Mouse (Mus musculus) midbrain, embryonic 15.5 days (tissue): ENCODE results near the gene Slfn2. TPM values are rescaled to one million over a fixed set of nuclear protein-coding genes. Genes with fewer than 3 reads are reported as not detected.

ENCODE experiments used
- ATAC-seq: fragments of 200-750 bp; cut with Nextera tagmentation; replicated peaks from 2 replicates; pipeline ENCODE4 v1.8.0; 2017; ENCODE audit warnings: moderate TSS enrichment
- H3K27ac ChIP-seq: fragments of 300-500 bp; sonication (generic); 2 replicates; pipeline ENCODE4 v1.5.1; 2015; ENCODE audit warnings: mild to moderate bottlenecking, inconsistent platforms
- H3K27me3 ChIP-seq: fragments of 300-500 bp; sonication (generic); replicated peaks from 2 replicates; pipeline ENCODE4 v1.6.1; 2015; ENCODE audit warnings: inconsistent platforms
- H3K36me3 ChIP-seq: fragments of 300-500 bp; sonication (generic); replicated peaks from 2 replicates; pipeline ENCODE4 v1.6.1; 2015; ENCODE audit warnings: inconsistent platforms
- H3K4me1 ChIP-seq: fragments of 300-500 bp; sonication (generic); 2 replicates; pipeline ENCODE4 v1.6.1; 2015; ENCODE audit warnings: inconsistent platforms
- H3K4me2 ChIP-seq: fragments of 300-500 bp; sonication (generic); 2 replicates; pipeline ENCODE4 v1.6.1; 2015; ENCODE audit warnings: inconsistent platforms, mild to moderate bottlenecking, moderate library complexity
- H3K4me3 ChIP-seq: fragments of 300-500 bp; sonication (generic); 2 replicates; pipeline ENCODE4 v1.5.1; 2015; ENCODE audit warnings: mild to moderate bottlenecking, inconsistent platforms
- H3K9ac ChIP-seq: fragments of 300-500 bp; sonication (generic); 2 replicates; pipeline ENCODE4 v1.6.1; 2015; ENCODE audit warnings: mild to moderate bottlenecking, inconsistent platforms
- H3K9me3 ChIP-seq: fragments of 300-500 bp; sonication (generic); 2 replicates; pipeline ENCODE4 v1.6.1; 2016; ENCODE audit warnings: inconsistent platforms
- WGBS: fragments of 180-500 bp; shearing (Covaris S2); methylation state at CpG from one replicate; pipeline ENCODE4 v1.1.7; 2015; ENCODE audit warnings: mixed read lengths; 5-methylcytosine and 5-hydroxymethylcytosine counted together
- polyA plus RNA-seq: library from polyadenylated mRNA; unstranded; fragments of >200 nt; fragmentation: Nextera tagmentation; extraction: Ambion mirVana; gene quantifications from 2 replicates; pipeline ENCODE4 v1.2.1, GENCODE M21; 2015

Slfn2 gene
- polyA plus RNA-seq, 1 experiment from 2014 or later = 1.6 TPM

GRCm38 (mm10) chr11:83061806-83062205, 3.1 kb upstream of the Slfn2 start:
- no peaks in the 10 kb centered on the region for H3K27me3 ChIP-seq
- WGBS = 88% methylated on average over 7 of the region's 7 CpGs
- H3K9ac ChIP-seq = no peak overlapping the region

GRCm38 (mm10) chr11:83063126-83063525, 1.8 kb upstream of the Slfn2 start:
- ATAC-seq = no peak
- H3K27ac ChIP-seq = no peak overlapping the region
- WGBS = 82% methylated on average over 4 of the region's 4 CpGs
- no peaks in the 10 kb centered on the region for H3K36me3 ChIP-seq
- no peaks in the 10 kb centered on the region for H3K9me3 ChIP-seq
- no peaks in the 10 kb centered on the region for H3K4me1 ChIP-seq
- no peak overlapping the region for H3K9ac ChIP-seq
- no peaks in the 10 kb centered on the region for H3K27me3 ChIP-seq
- H3K4me3 ChIP-seq = no peak overlapping the region
- H3K4me2 ChIP-seq = no peak overlapping the region

More at GRCm38 (mm10) chr11:83061806-83062205, 3.1 kb upstream of the Slfn2 start:
- Histone ChIP-seq H3K4me2 (no peak overlapping the region), H3K9me3 (no peaks in the 10 kb centered on the region), H3K27ac (no peak overlapping the region), H3K4me1 (no peaks in the 10 kb centered on the region), H3K36me3 (no peaks in the 10 kb centered on the region), H3K4me3 (no peak overlapping the region)
- ATAC-seq = no peak

- 73% methylated on average over 3 of the region's 3 CpGs for WGBS
- no peaks in the 10 kb centered on the region for H3K4me1 ChIP-seq
- H3K27ac ChIP-seq = no peak overlapping the region
- no peak overlapping the region for H3K4me2 ChIP-seq
- H3K9ac ChIP-seq = no peak overlapping the region
- no peaks in the 10 kb centered on the region for H3K9me3 ChIP-seq
- no peaks in the 10 kb centered on the region for H3K27me3 ChIP-seq
- H3K36me3 ChIP-seq = no peaks in the 10 kb centered on the region
- ATAC-seq = no peak
- no peak overlapping the region for H3K4me3 ChIP-seq
Measured at GRCm38 (mm10) chr11:83063941-83064349, 967 bp upstream of the Slfn2 start.

GRCm38 (mm10) chr11:83065441-83066344, 781 bp downstream of the Slfn2 start:
- Histone ChIP-seq H3K9ac (no peak overlapping the region), H3K9me3 (no peaks in the 10 kb centered on the region), H3K36me3 (no peaks in the 10 kb centered on the region), H3K4me1 (no peaks in the 10 kb centered on the region), H3K4me3 (no peak overlapping the region), H3K27me3 (no peaks in the 10 kb centered on the region), H3K4me2 (no peak overlapping the region), H3K27ac (no peak overlapping the region)
- no peak for ATAC-seq
- WGBS = 17% methylated on average over 6 of the region's 6 CpGs

- no peak for ATAC-seq
- Histone ChIP-seq H3K27ac (no peak overlapping the region), H3K9me3 (no peaks in the 10 kb centered on the region), H3K9ac (no peak overlapping the region), H3K27me3 (no peaks in the 10 kb centered on the region), H3K4me3 (no peak overlapping the region), H3K36me3 (no peaks in the 10 kb centered on the region), H3K4me1 (no peaks in the 10 kb centered on the region), H3K4me2 (no peak overlapping the region)
- 38% methylated on average over 11 of the region's 11 CpGs for WGBS
Measured at GRCm38 (mm10) chr11:83066640-83067531, 2.0 kb downstream of the Slfn2 start.

- Histone ChIP-seq H3K27ac (no peak overlapping the region), H3K36me3 (no peaks in the 10 kb centered on the region), H3K9ac (no peak overlapping the region), H3K9me3 (no peaks in the 10 kb centered on the region), H3K4me3 (no peak overlapping the region), H3K4me1 (no peaks in the 10 kb centered on the region), H3K27me3 (no peaks in the 10 kb centered on the region), H3K4me2 (no peak overlapping the region)
- WGBS = 77% methylated on average over 4 of the region's 4 CpGs
- ATAC-seq = no peak
Measured at GRCm38 (mm10) chr11:83067982-83068694, 3.2 kb downstream of the Slfn2 start.

- Histone ChIP-seq H3K27ac (no peak overlapping the region), H3K4me2 (no peak overlapping the region), H3K9ac (no peak overlapping the region), H3K4me3 (no peak overlapping the region), H3K4me1 (no peaks in the 10 kb centered on the region), H3K9me3 (no peaks in the 10 kb centered on the region), H3K36me3 (no peaks in the 10 kb centered on the region), H3K27me3 (no peaks in the 10 kb centered on the region)
- 80% methylated on average over 15 of the region's 15 CpGs for WGBS
- ATAC-seq = no peak
Measured at GRCm38 (mm10) chr11:83070321-83070970, 5.5 kb downstream of the Slfn2 start.

GRCm38 (mm10) chr11:83077714-83078422, 13.0 kb downstream of the Slfn2 start:
- no peak for ATAC-seq
- no peak overlapping the region for H3K27ac ChIP-seq
- H3K4me3 ChIP-seq = no peak overlapping the region
- H3K36me3 ChIP-seq = no peaks in the 10 kb centered on the region
- H3K27me3 ChIP-seq = no peaks in the 10 kb centered on the region
- H3K4me1 ChIP-seq = no peaks in the 10 kb centered on the region
- WGBS = 83% methylated on average over 3 of the region's 3 CpGs
- no peak overlapping the region for H3K9ac ChIP-seq
- no peaks in the 10 kb centered on the region for H3K9me3 ChIP-seq
- H3K4me2 ChIP-seq = no peak overlapping the region

- no peak overlapping the region for H3K9ac ChIP-seq
- no peak overlapping the region for H3K27ac ChIP-seq
- H3K4me3 ChIP-seq = no peak overlapping the region
- no peaks in the 10 kb centered on the region for H3K4me1 ChIP-seq
- H3K27me3 ChIP-seq = no peaks in the 10 kb centered on the region
- WGBS = 81% methylated on average over 5 of the region's 5 CpGs
- no peak for ATAC-seq
- H3K4me2 ChIP-seq = no peak overlapping the region
- no peaks in the 10 kb centered on the region for H3K9me3 ChIP-seq
- H3K36me3 ChIP-seq = no peaks in the 10 kb centered on the region
Measured at GRCm38 (mm10) chr11:83078423-83079140, 13.7 kb downstream of the Slfn2 start.

- Histone ChIP-seq H3K9me3 (no peaks in the 10 kb centered on the region), H3K4me2 (no peak overlapping the region), H3K27me3 (no peaks in the 10 kb centered on the region), H3K36me3 (no peaks in the 10 kb centered on the region), H3K4me1 (no peaks in the 10 kb centered on the region), H3K9ac (no peak overlapping the region), H3K4me3 (no peak overlapping the region), H3K27ac (no peak overlapping the region)
- WGBS = 91% methylated on average over 9 of the region's 9 CpGs
- no peak for ATAC-seq
Measured at GRCm38 (mm10) chr11:83079487-83080199, 14.7 kb downstream of the Slfn2 start.
